Mouse (Mus musculus): Measurements from ENCODE around the gene Cdh10. TPM values are rescaled to one million over a fixed set of nuclear protein-coding genes. Genes with fewer than 3 reads are reported as not detected.

Cdh10 gene
- polyA plus RNA-seq, 1 experiment from 2014 or later: 3.9 TPM

DNA sequence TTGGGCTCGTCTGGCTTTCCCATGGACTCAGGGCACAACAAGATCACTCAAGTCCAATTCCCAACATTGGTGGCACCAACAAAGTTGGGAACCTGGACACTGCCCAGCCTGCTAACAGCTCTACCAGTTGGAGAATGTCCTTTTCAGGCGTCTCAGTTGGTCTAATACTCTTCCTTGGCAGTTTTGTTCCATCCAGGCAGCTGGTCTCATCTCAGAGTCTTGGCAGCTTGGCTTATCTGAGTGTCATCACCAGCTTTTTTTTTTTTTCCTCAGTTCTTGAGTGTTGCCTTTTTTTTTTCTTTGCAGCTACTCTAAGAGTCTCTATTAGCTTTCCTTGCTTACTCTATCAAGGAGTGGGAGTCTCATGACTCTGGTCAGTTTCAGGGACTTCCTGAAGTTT lies 85.4 kb downstream of the Cdh10 start:
- H3K9me3 ChIP-seq (ENCODE audit: control insufficient read depth, low read depth, low read length): no peaks in the 10 kb centered on the region
- no peaks in the 10 kb centered on the region for H3K27me3 ChIP-seq (ENCODE audit: control insufficient read depth, insufficient read depth, low read length)
- WGBS: 85% methylated on average over 2 of the region's 2 CpGs
- H3K27ac ChIP-seq (ENCODE audit: low read length): no peak overlapping the region
- no peak overlapping the region for H3K9ac ChIP-seq (replicated peaks; ENCODE audit: low read depth, low read length)
- H3K4me1 ChIP-seq (ENCODE audit: control insufficient read depth, insufficient read depth, low read length): no peaks in the 10 kb centered on the region
- no peaks in the 10 kb centered on the region for H3K36me3 ChIP-seq (ENCODE audit: control insufficient read depth, insufficient read depth, low read length)
- no peak overlapping the region for H3K4me2 ChIP-seq (replicated peaks; ENCODE audit: low read depth, low read length)
- H3K4me3 ChIP-seq (ENCODE audit: low read depth, low read length): no peak overlapping the region
- ATAC-seq (ENCODE audit: insufficient number of reproducible peaks, insufficient read depth, low FRiP score, low read depth): no peak

DNA sequence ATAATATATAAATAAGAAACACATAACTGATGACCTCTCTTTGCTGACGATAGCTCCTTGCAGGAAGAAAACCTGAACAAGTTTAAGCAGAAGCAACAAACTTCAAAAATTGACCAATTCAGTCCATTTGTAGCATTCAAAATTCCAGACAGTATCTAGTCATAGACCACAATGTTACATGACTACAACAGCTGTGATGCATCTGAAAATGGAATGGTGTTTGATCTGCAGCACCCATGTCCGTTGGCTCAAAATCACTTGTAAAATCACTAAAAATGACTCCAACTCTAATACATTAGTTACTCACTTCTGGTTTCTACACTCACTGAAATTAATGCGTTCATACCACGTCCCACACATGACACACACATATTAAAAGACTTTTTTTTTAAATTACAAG lies 91.9 kb downstream of the Cdh10 start:
- no peak for ATAC-seq (ENCODE audit: insufficient number of reproducible peaks, insufficient read depth, low FRiP score, low read depth)
- H3K9ac ChIP-seq (replicated peaks; ENCODE audit: low read depth, low read length): no peak overlapping the region
- no peaks in the 10 kb centered on the region for H3K27me3 ChIP-seq (ENCODE audit: control insufficient read depth, insufficient read depth, low read length)
- H3K4me3 ChIP-seq (ENCODE audit: low read depth, low read length): no peak overlapping the region
- 82% methylated on average over 4 of the region's 4 CpGs for WGBS
- H3K36me3 ChIP-seq (ENCODE audit: control insufficient read depth, insufficient read depth, low read length): no peaks in the 10 kb centered on the region
- H3K27ac ChIP-seq (ENCODE audit: low read length): no peak overlapping the region
- no peak overlapping the region for H3K4me2 ChIP-seq (replicated peaks; ENCODE audit: low read depth, low read length)
- no peaks in the 10 kb centered on the region for H3K9me3 ChIP-seq (ENCODE audit: control insufficient read depth, low read depth, low read length)
- H3K4me1 ChIP-seq (ENCODE audit: control insufficient read depth, insufficient read depth, low read length): no peaks in the 10 kb centered on the region

DNA sequence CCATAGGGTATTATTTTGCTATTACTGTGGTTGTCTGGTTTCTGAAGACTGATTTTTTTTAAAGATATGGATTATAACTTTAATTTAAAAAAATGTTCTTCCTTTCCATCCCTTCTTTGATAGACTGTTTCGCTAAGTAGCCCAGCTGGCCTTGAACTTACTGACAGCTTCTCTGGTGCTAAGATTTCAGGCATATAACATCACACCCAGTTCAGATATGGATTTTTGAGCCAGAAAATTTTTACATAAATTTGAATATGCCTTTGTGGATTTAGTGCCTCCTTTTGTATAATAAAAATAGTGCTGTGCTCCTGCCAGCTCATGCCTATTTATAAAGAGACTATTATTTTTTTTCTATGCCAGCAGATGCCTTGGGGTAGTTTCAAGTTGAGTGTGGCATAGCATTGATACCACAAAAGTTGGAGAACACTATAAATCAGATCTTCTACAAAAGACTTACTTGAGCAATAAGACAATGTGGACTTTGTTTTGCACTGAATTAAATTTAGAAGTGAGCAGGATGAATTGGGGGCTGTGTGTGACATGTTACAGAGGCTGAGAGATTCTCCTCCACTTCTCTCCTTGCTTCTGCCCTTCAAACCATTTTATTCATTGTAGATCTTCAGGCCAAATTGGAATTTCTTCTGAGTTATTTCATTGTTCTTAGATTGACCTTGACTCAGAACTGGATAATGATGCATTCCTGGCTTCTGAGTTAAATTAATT lies 106.8 kb downstream of the Cdh10 start:
- Histone ChIP-seq H3K4me3 (ENCODE audit: low read depth, low read length) (no peak overlapping the region), H3K9ac (replicated peaks; ENCODE audit: low read depth, low read length) (no peak overlapping the region), H3K4me2 (replicated peaks; ENCODE audit: low read depth, low read length) (no peak overlapping the region), H3K27ac (ENCODE audit: low read length) (no peak overlapping the region), H3K4me1 (ENCODE audit: control insufficient read depth, insufficient read depth, low read length) (no peaks in the 10 kb centered on the region), H3K27me3 (ENCODE audit: control insufficient read depth, insufficient read depth, low read length) (no peaks in the 10 kb centered on the region), H3K36me3 (ENCODE audit: control insufficient read depth, insufficient read depth, low read length) (no peaks in the 10 kb centered on the region), H3K9me3 (ENCODE audit: control insufficient read depth, low read depth, low read length) (no peaks in the 10 kb centered on the region)
- 77% methylated on average over 1 of the region's 1 CpGs for WGBS
- ATAC-seq (ENCODE audit: insufficient number of reproducible peaks, insufficient read depth, low FRiP score, low read depth): no peak

DNA sequence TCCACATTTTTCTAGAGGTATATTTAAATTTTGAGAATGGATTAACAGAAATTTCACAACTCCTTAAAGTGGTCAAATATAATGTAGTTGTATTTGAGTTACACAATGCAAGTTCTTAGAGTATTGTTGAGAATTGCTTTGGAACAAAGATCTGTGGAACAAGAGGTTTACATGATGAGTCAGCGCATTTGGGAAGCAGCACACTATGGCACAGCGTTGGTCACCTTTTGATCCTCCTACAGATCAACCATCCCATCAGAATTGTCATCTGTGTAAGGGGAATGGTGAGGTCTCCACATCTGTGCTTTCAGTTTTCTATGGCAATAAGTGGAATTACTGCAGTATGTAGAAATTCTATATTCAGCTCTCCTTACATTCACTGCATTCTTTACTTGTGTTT lies 108.2 kb downstream of the Cdh10 start:
- H3K4me3 ChIP-seq (ENCODE audit: low read depth, low read length): no peak overlapping the region
- no peaks in the 10 kb centered on the region for H3K4me1 ChIP-seq (ENCODE audit: control insufficient read depth, insufficient read depth, low read length)
- H3K27ac ChIP-seq (ENCODE audit: low read length): no peak overlapping the region
- WGBS: 87% methylated on average over 2 of the region's 2 CpGs
- H3K27me3 ChIP-seq (ENCODE audit: control insufficient read depth, insufficient read depth, low read length): no peaks in the 10 kb centered on the region
- no peak for ATAC-seq (ENCODE audit: insufficient number of reproducible peaks, insufficient read depth, low FRiP score, low read depth)
- H3K4me2 ChIP-seq (replicated peaks; ENCODE audit: low read depth, low read length): no peak overlapping the region
- no peaks in the 10 kb centered on the region for H3K9me3 ChIP-seq (ENCODE audit: control insufficient read depth, low read depth, low read length)
- H3K36me3 ChIP-seq (ENCODE audit: control insufficient read depth, insufficient read depth, low read length): no peaks in the 10 kb centered on the region
- H3K9ac ChIP-seq (replicated peaks; ENCODE audit: low read depth, low read length): no peak overlapping the region

DNA sequence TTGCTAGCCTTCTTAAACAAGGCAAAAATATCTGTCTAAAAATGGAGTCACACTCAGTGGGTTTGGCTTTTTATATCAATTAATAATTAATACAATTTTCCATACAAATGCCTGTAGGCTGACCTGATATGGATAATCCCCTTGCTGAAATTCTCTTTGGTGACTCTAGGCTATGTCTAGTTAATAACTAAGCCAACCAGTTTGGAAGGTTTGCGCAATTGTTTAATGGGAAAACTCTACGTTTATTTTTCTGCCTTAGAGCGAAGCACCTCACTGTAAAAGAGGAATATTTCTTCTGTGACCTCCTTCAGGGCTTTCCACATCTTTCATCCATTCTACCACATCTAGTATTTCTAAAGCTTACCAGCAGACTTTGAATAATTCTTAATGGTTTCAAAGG lies 133.5 kb downstream of the Cdh10 start:
- H3K9ac ChIP-seq (replicated peaks; ENCODE audit: low read depth, low read length): no peak overlapping the region
- no peak overlapping the region for H3K4me3 ChIP-seq (ENCODE audit: low read depth, low read length)
- no peaks in the 10 kb centered on the region for H3K36me3 ChIP-seq (ENCODE audit: control insufficient read depth, insufficient read depth, low read length)
- 85% methylated on average over 3 of the region's 3 CpGs for WGBS
- no peak overlapping the region for H3K4me2 ChIP-seq (replicated peaks; ENCODE audit: low read depth, low read length)
- no peaks in the 10 kb centered on the region for H3K27me3 ChIP-seq (ENCODE audit: control insufficient read depth, insufficient read depth, low read length)
- no peak overlapping the region for H3K27ac ChIP-seq (ENCODE audit: low read length)
- H3K4me1 ChIP-seq (ENCODE audit: control insufficient read depth, insufficient read depth, low read length): no peaks in the 10 kb centered on the region
- no peaks in the 10 kb centered on the region for H3K9me3 ChIP-seq (ENCODE audit: control insufficient read depth, low read depth, low read length)
- ATAC-seq (ENCODE audit: insufficient number of reproducible peaks, insufficient read depth, low FRiP score, low read depth): no peak

DNA sequence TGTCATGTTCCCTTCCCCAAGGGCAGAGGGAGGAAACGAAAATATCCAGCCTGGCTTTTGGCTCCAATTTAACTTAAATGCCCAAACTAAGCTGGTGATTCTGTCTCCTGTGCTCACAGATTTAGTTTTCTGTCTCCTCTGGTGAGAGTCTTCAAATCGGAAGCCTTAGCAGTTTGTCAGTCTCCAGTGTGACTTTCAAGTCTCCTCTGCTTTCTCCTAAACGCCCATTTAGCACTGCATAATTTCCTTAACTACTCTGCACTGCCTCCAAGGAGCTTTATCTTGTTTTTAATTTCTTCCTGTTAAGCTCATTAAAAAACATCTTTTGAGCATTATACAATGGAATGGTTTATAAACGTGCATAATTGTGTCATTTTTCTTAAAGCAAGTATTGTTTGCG lies 156.3 kb downstream of the Cdh10 start:
- 53% methylated on average over 5 of the region's 5 CpGs for WGBS

DNA sequence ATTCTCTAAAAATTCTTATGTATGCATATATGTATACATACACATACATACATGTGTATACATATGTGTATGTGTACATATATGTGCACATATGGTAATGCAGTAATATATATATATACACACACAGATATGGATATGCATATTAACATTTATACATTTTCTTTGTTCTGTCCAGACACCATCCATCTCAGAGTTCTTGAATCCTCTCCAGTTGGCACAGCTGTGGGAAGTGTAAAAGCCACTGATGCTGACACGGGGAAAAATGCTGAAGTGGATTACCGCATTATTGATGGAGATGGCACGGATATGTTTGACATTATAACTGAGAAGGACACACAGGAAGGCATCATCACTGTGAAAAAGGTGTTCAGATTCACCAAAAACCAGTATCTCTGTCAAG lies 166.1 kb downstream of the Cdh10 start:
- Histone ChIP-seq H3K9ac (replicated peaks; ENCODE audit: low read depth, low read length) (no peak overlapping the region), H3K4me1 (ENCODE audit: control insufficient read depth, insufficient read depth, low read length) (no peaks in the 10 kb centered on the region), H3K27ac (ENCODE audit: low read length) (no peak overlapping the region), H3K27me3 (ENCODE audit: control insufficient read depth, insufficient read depth, low read length) (no peaks in the 10 kb centered on the region), H3K4me2 (replicated peaks; ENCODE audit: low read depth, low read length) (no peak overlapping the region), H3K9me3 (ENCODE audit: control insufficient read depth, low read depth, low read length) (no peaks in the 10 kb centered on the region), H3K4me3 (ENCODE audit: low read depth, low read length) (no peak overlapping the region), H3K36me3 (ENCODE audit: control insufficient read depth, insufficient read depth, low read length) (no peaks in the 10 kb centered on the region)
- WGBS: 82% methylated on average over 3 of the region's 3 CpGs
- no peak for ATAC-seq (ENCODE audit: insufficient number of reproducible peaks, insufficient read depth, low FRiP score, low read depth)

More for the DNA sequence above, 156.3 kb downstream of the Cdh10 start:
- no peak overlapping the region for H3K9ac ChIP-seq (replicated peaks; ENCODE audit: low read depth, low read length)
- no peaks in the 10 kb centered on the region for H3K4me1 ChIP-seq (ENCODE audit: control insufficient read depth, insufficient read depth, low read length)
- no peak overlapping the region for H3K4me3 ChIP-seq (ENCODE audit: low read depth, low read length)
- no peak for ATAC-seq (ENCODE audit: insufficient number of reproducible peaks, insufficient read depth, low FRiP score, low read depth)
- no peaks in the 10 kb centered on the region for H3K9me3 ChIP-seq (ENCODE audit: control insufficient read depth, low read depth, low read length)
- H3K4me2 ChIP-seq (replicated peaks; ENCODE audit: low read depth, low read length): no peak overlapping the region
- no peaks in the 10 kb centered on the region for H3K27me3 ChIP-seq (ENCODE audit: control insufficient read depth, insufficient read depth, low read length)
- H3K36me3 ChIP-seq (ENCODE audit: control insufficient read depth, insufficient read depth, low read length): no peaks in the 10 kb centered on the region
- H3K27ac ChIP-seq (ENCODE audit: low read length): no peak overlapping the region

DNA sequence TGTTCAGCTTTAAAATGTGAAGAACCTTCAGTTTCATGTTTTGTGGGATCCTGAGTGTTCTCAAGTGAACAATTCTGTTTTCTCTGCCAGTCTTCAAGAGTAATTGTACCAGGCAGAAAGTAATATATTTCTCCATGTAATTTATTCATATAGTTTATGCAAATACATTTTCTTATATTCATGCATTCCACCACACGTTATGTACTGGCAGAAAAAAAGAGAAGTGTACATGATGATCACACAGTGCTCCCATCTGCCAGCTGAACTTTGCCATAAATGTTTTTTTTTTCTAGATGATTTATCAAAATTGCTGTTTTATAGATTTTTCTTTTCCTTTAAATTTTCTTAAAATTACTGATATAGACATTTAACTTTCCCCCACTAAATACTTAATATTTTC lies 168.9 kb downstream of the Cdh10 start:
- H3K9ac ChIP-seq (replicated peaks; ENCODE audit: low read depth, low read length): no peak overlapping the region
- no peaks in the 10 kb centered on the region for H3K36me3 ChIP-seq (ENCODE audit: control insufficient read depth, insufficient read depth, low read length)
- no peak overlapping the region for H3K4me2 ChIP-seq (replicated peaks; ENCODE audit: low read depth, low read length)
- no peaks in the 10 kb centered on the region for H3K4me1 ChIP-seq (ENCODE audit: control insufficient read depth, insufficient read depth, low read length)
- no peak overlapping the region for H3K27ac ChIP-seq (ENCODE audit: low read length)
- H3K9me3 ChIP-seq (ENCODE audit: control insufficient read depth, low read depth, low read length): no peaks in the 10 kb centered on the region
- ATAC-seq (ENCODE audit: insufficient number of reproducible peaks, insufficient read depth, low FRiP score, low read depth): no peak
- no peaks in the 10 kb centered on the region for H3K27me3 ChIP-seq (ENCODE audit: control insufficient read depth, insufficient read depth, low read length)
- 87% methylated on average over 1 of the region's 1 CpGs for WGBS
- no peak overlapping the region for H3K4me3 ChIP-seq (ENCODE audit: low read depth, low read length)

DNA sequence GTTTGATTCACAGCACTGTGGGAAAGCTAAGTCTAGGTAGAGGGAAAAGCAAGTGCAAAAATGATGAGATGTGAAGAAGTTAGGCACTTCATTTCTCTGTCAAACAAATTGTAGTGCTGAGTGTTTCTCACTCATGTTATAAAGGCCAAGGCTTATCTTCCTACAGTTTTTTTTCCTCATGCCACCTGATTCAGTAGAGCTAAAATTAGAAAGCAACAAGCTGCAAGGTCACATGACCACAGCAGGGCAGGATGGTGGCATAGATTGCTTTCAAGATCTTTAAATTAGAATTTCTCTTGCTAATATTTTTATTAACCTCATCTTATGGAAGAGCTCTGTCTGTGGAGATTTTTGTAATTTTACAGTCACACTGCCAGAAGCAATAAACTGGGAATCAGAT lies 174.8 kb downstream of the Cdh10 start:
- no peak overlapping the region for H3K4me2 ChIP-seq (replicated peaks; ENCODE audit: low read depth, low read length)
- H3K9me3 ChIP-seq (ENCODE audit: control insufficient read depth, low read depth, low read length): no peaks in the 10 kb centered on the region
- no peak overlapping the region for H3K9ac ChIP-seq (replicated peaks; ENCODE audit: low read depth, low read length)
- H3K4me1 ChIP-seq (ENCODE audit: control insufficient read depth, insufficient read depth, low read length): no peaks in the 10 kb centered on the region
- no peaks in the 10 kb centered on the region for H3K27me3 ChIP-seq (ENCODE audit: control insufficient read depth, insufficient read depth, low read length)
- no peak overlapping the region for H3K4me3 ChIP-seq (ENCODE audit: low read depth, low read length)
- H3K36me3 ChIP-seq (ENCODE audit: control insufficient read depth, insufficient read depth, low read length): no peaks in the 10 kb centered on the region
- ATAC-seq (ENCODE audit: insufficient number of reproducible peaks, insufficient read depth, low FRiP score, low read depth): no peak
- H3K27ac ChIP-seq (ENCODE audit: low read length): no peak overlapping the region
